ENCODE assay signal across 20 mouse cellular contexts in the genomic region with DNA sequence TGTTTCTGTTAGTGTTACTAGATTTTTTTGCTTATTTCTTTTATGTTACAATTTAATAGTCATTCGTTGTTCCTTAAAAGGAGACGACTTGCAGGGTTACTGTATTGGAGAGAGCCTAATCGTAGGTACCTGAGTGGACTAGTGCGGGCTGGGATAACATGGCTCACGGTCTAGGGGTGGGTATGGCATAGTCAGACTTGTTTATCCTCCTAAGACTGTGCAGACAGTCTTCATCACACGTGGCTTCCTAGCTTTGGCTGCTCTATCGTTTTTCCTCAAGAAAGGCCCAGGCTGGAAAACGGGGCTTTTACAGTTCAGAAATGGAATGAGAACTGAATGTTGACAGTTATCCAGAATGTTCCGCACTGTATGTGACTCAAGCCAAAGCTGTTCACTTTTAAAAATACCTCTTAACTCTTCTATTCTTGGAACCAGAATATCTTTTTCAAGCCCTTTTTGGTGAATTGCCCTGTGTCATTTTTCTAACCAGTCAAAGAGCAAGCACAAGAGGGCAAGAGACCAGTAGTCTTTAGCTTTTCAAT. TPM values are rescaled to one million over a fixed set of nuclear protein-coding genes. Genes with fewer than 3 reads are reported as not detected.
DNase-seq lines count a peak whose midpoint lies in the region; ATAC-seq and TF ChIP-seq lines count a peak whose summit lies in the region.
"Had no signal": no experiment of that assay in that cellular context is flagged by ENCODE, and none has a peak within 500 bp of the region (broad histone marks: within the 10 kb centered on the region; RNA-seq: fewer than 3 reads in every experiment).

No protein-coding gene starts in this region.

- TF ChIP-seq POLR2A in heart, adult 2 months (IDR thresholded peaks at IDR 0.05; ENCODE audit: insufficient read depth, low read depth, low read length): no peak

- TF ChIP-seq EP300 in heart, adult 2 months (IDR thresholded peaks at IDR 0.05; ENCODE audit: insufficient read depth, low read depth, low read length): no peak

- 47% methylated on average over 9 of the region's 9 CpGs for WGBS in heart, adult 2 months
- 63% methylated on average over 9 of the region's 9 CpGs for WGBS in lung, embryonic 14.5 days
- 69% methylated on average over 9 of the region's 9 CpGs for WGBS in stomach, embryonic 14.5 days

- no peaks in the 10 kb centered on the region; the same call in 1 of the 2 replicates for H3K79me2 ChIP-seq in heart, adult 2 months (replicated peaks; ENCODE audit: control insufficient read depth, insufficient read depth, low read length)

- H3K4me3 ChIP-seq in heart, adult 2 months: no peak overlapping the region
- no peak overlapping the region for H3K4me3 ChIP-seq in lung, embryonic 14.5 days (ENCODE audit: low read depth, low read length)
- no peak overlapping the region for H3K4me3 ChIP-seq in stomach, embryonic 14.5 days (ENCODE audit: low read depth, low read length)
- H3K4me3 ChIP-seq: erythroblast, embryonic 14.5 days; neural tube, embryonic 13.5 days had no signal

- peaks cover 2% of the 10 kb centered on the region for H3K36me3 ChIP-seq in heart, adult 2 months (ENCODE audit: control insufficient read depth, insufficient read depth, low read length)
- H3K36me3 ChIP-seq in lung, embryonic 14.5 days (ENCODE audit: insufficient read depth): 0 out of 2 replicates have a peak, but pooled peaks cover under 1% of the 10 kb centered on the region
- H3K36me3 ChIP-seq in stomach, embryonic 14.5 days (ENCODE audit: control insufficient read depth, insufficient read depth, low read length): no peaks in the 10 kb centered on the region
- H3K36me3 ChIP-seq: neural tube, embryonic 13.5 days had no signal

- no peaks in the 10 kb centered on the region for H3K9me3 ChIP-seq in lung, embryonic 14.5 days (ENCODE audit: low read depth, low read length)
- H3K9me3 ChIP-seq in stomach, embryonic 14.5 days (ENCODE audit: control insufficient read depth, low read depth, low read length): no peaks in the 10 kb centered on the region
- H3K9me3 ChIP-seq: neural tube, embryonic 13.5 days had no signal

- no peak overlapping the region for H3K9ac ChIP-seq in heart, adult 2 months (ENCODE audit: low read depth, low read length)
- H3K9ac ChIP-seq in lung, embryonic 14.5 days: no peak overlapping the region
- H3K9ac ChIP-seq in stomach, embryonic 14.5 days (replicated peaks; ENCODE audit: low read depth, low read length): no peak overlapping the region
- H3K9ac ChIP-seq: hindbrain, embryonic 14.5 days; liver, embryonic 14.5 days; neural tube, embryonic 13.5 days had no signal

- H3K4me2 ChIP-seq in lung, embryonic 14.5 days: no peak overlapping the region
- no peak overlapping the region for H3K4me2 ChIP-seq in stomach, embryonic 14.5 days (replicated peaks; ENCODE audit: low read depth, low read length)
- H3K4me2 ChIP-seq: hindbrain, embryonic 14.5 days; neural tube, embryonic 13.5 days had no signal

- TF ChIP-seq CTCF in heart, adult 2 months (IDR thresholded peaks at IDR 0.05): no peak
- TF ChIP-seq CTCF in lung, embryonic 14.5 days (IDR thresholded peaks at IDR 0.05; ENCODE audit: low read depth): no peak

- H3K27me3 ChIP-seq in heart, adult 2 months (ENCODE audit: control insufficient read depth, insufficient read depth, low read length): no peaks in the 10 kb centered on the region
- no peaks in the 10 kb centered on the region for H3K27me3 ChIP-seq in lung, embryonic 14.5 days (ENCODE audit: insufficient read depth, low read length)
- no peaks in the 10 kb centered on the region for H3K27me3 ChIP-seq in stomach, embryonic 14.5 days (ENCODE audit: control insufficient read depth, insufficient read depth, low read length)
- H3K27me3 ChIP-seq: neural tube, embryonic 13.5 days had no signal

- no peak for DNase-seq in heart, adult 2 months
- DNase-seq in heart, postnatal 4 days: no peak
- peak; percentile 56 for DNase-seq in lung, embryonic 14.5 days
- DNase-seq in lung, postnatal 36 days: no peak
- DNase-seq in brain, adult 2 months (ENCODE audit: low read depth, low spot score): peak; percentile 35
- no peak for DNase-seq in spleen, adult 18-20 months
- DNase-seq in adrenal gland, postnatal 14 days: no peak
- DNase-seq: adrenal gland, postnatal 36 days; cerebellum, adult 9-11 months; embryo, embryonic 11 days; gastrocnemius, postnatal 36 days; kidney, adult 18-20 months; kidney, postnatal 36 days; left cerebral cortex, postnatal 4 days; right cerebral cortex, postnatal 4 days had no signal

- intact Hi-C loops in heart, adult 2 months (cut with DNase I): no loop called here

- H3K4me1 ChIP-seq in heart, adult 2 months (ENCODE audit: control insufficient read depth, insufficient read depth, low read length): peaks cover 13% of the 10 kb centered on the region
- peaks cover 6% of the 10 kb centered on the region; the same call in 1 of the 2 replicates for H3K4me1 ChIP-seq in lung, embryonic 14.5 days (ENCODE audit: insufficient read depth)
- peaks cover 3% of the 10 kb centered on the region; the same call in 1 of the 2 replicates for H3K4me1 ChIP-seq in stomach, embryonic 14.5 days (ENCODE audit: control insufficient read depth, insufficient read depth, low read length)
- H3K4me1 ChIP-seq: neural tube, embryonic 13.5 days had no signal

- H3K27ac ChIP-seq in heart, adult 2 months: peak overlapping the region; percentile 68
- H3K27ac ChIP-seq in lung, embryonic 14.5 days (ENCODE audit: low read depth): 0 out of 2 replicates have a peak overlapping the region, but pooled peaks have one; percentile 7
- H3K27ac ChIP-seq in stomach, embryonic 14.5 days (ENCODE audit: low read length): no peak overlapping the region
- H3K27ac ChIP-seq: hindbrain, embryonic 14.5 days; liver, embryonic 14.5 days; neural tube, embryonic 13.5 days had no signal

- peak; percentile 68; the same call in 1 of the 2 replicates for ATAC-seq in lung, embryonic 14.5 days (ENCODE audit: insufficient read depth)
- ATAC-seq in stomach, embryonic 14.5 days (ENCODE audit: insufficient number of reproducible peaks, insufficient read depth, low FRiP score, low read depth): 0 out of 2 replicates have a peak, but pooled peaks have one; percentile 42

RNA-seq across cellular contexts. Expression of a gene that starts 39.5 kb away (rescaled TPM):
- 10 to 100 TPM in 1 of 2 experiments, 1 to 10 TPM in 1; 8.1 to 10.6 TPM for total RNA-seq in heart, adult 2 months (2021)
- polyA plus RNA-seq in heart, adult 2 months (2012; rRNA removed): 4.0 and 5.9 TPM in 2 replicates
- total RNA-seq in heart, postnatal 4 days (2021): 10 to 100 TPM; 45.6 to 47.5 TPM
- 57.8 and 63.3 TPM in 2 replicates for polyA plus RNA-seq in lung, embryonic 14.5 days (2014; fragmentation: Nextera tagmentation; extraction: Ambion mirVana)
- 36.8 and 40.9 TPM in 2 replicates for polyA plus RNA-seq in stomach, embryonic 14.5 days (2014; fragmentation: Nextera tagmentation; extraction: Ambion mirVana)
- total RNA-seq in adrenal gland, postnatal 14 days (2021): 23.4 and 28.0 TPM in 2 replicates

Comparison
In these comparisons a context has a peak if more than half of its experiments do, and no peak if none do; other contexts are left out.
1. DNase-seq: peak in lung, embryonic 14.5 days (single experiment) and brain, adult 2 months (single experiment); none in heart, adult 2 months (0 of 2), heart, postnatal 4 days (single experiment), lung, postnatal 36 days (single experiment), spleen, adult 18-20 months (0 of 2) and adrenal gland, postnatal 14 days (single experiment).